Mouse (Mus musculus): ENCODE results near the gene Agap1.
A peak's percentile ranks its signal among the peaks of the same experiment; 100 is the strongest.

Gene Agap1

GRCm38 (mm10) chr1:89454196-89455123 lies at the start of gene Agap1:
Gene Agap1 (plus strand): TSS chr1:89454806.
- DNase-seq: peak; percentile 94 to 97

GRCm38 (mm10) chr1:89405991-89406390 lies 48.6 kb upstream of the Agap1 start:
- no peak for DNase-seq

GRCm38 (mm10) chr1:89407986-89408385 lies 46.6 kb upstream of the Agap1 start:
- DNase-seq: no peak

- DNase-seq: no peak
Measured at GRCm38 (mm10) chr1:89413122-89413521, 41.5 kb upstream of the Agap1 start.

- DNase-seq: no peak
Measured at GRCm38 (mm10) chr1:89414563-89414962, 40.0 kb upstream of the Agap1 start.

- no peak for DNase-seq
Measured at GRCm38 (mm10) chr1:89416929-89417328, 37.7 kb upstream of the Agap1 start.

GRCm38 (mm10) chr1:89420642-89421041 lies 34.0 kb upstream of the Agap1 start:
- no peak for DNase-seq

GRCm38 (mm10) chr1:89421401-89421800 lies 33.2 kb upstream of the Agap1 start:
- DNase-seq: peak; percentile 40 to 58

- peak in 1 of 2 experiments; percentile 12 for DNase-seq
Measured at GRCm38 (mm10) chr1:89424563-89424962, 30.0 kb upstream of the Agap1 start.

GRCm38 (mm10) chr1:89426137-89426536 lies 28.5 kb upstream of the Agap1 start:
- DNase-seq: no peak

GRCm38 (mm10) chr1:89428671-89429070 lies 25.9 kb upstream of the Agap1 start:
- no peak for DNase-seq

- DNase-seq: no peak
Measured at GRCm38 (mm10) chr1:89429946-89430640, 24.5 kb upstream of the Agap1 start.

- no peak for DNase-seq
Measured at GRCm38 (mm10) chr1:89439351-89439750, 15.3 kb upstream of the Agap1 start.

GRCm38 (mm10) chr1:89441236-89441897 lies 13.2 kb upstream of the Agap1 start:
- DNase-seq: no peak

- peak; percentile 42 to 44 for DNase-seq
Measured at GRCm38 (mm10) chr1:89443512-89443911, 11.1 kb upstream of the Agap1 start.

GRCm38 (mm10) chr1:89444014-89444413 lies 10.6 kb upstream of the Agap1 start:
- no peak for DNase-seq

- no peak for DNase-seq
Measured at GRCm38 (mm10) chr1:89450139-89450538, 4.5 kb upstream of the Agap1 start.

GRCm38 (mm10) chr1:89452138-89452537 lies 2.5 kb upstream of the Agap1 start:
- no peak for DNase-seq

- DNase-seq: no peak
Measured at GRCm38 (mm10) chr1:89453666-89454065, 940 bp upstream of the Agap1 start.

- DNase-seq: peak; percentile 50 to 57
Measured at GRCm38 (mm10) chr1:89455421-89456091, 950 bp downstream of the Agap1 start.

GRCm38 (mm10) chr1:89456456-89456855 lies 1.9 kb downstream of the Agap1 start:
- DNase-seq: peak; percentile 75 to 84

Data from cerebellum, postnatal 36 days (tissue).